Mouse (Mus musculus): ENCODE measurements around the gene Vstm2a.

DNA sequence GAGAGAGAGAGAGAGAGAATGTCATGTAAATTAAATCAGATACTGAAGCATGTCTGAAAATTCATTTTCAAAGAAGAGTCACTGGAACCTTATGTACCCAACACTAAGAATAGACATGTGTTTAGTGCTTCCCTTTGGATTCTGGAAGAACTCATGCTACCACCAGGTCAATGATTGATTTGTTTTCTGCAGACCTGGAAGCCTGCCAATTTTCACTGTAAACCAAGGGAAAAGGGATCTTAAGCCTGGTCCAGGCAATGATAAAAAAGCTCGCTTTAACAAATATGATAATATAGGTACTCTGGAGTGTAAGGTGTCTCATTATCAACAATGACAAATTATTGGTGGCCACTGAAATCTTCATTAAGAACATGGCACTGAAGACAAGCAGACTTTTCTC lies 32.9 kb downstream of the Vstm2a start:
- TF ChIP-seq CTCF (IDR thresholded peaks at IDR 0.05; ENCODE audit: borderline replicate concordance, control insufficient read depth, extremely low read depth, insufficient read depth, low read length, poor library complexity) = no peak
- TF ChIP-seq POLR2A (IDR thresholded peaks at IDR 0.05; ENCODE audit: control insufficient read depth, extremely low read depth, insufficient read depth, low read length, poor library complexity) = no peak
